Mouse (Mus musculus) right cerebral cortex, adult 18-20 months (tissue): ENCODE results near the gene Zfp609.
A peak's percentile ranks its signal among the peaks of the same experiment; 100 is the strongest.
"Not testable (repeated sequence)": the region's sequence is repeated elsewhere in the genome, so short reads cannot be mapped to it uniquely, and the experiment has no call there.

ENCODE experiments used
- DNase-seq: peaks from one replicate; pipeline ENCODE4 v3.0.0; 2022; ENCODE audit warnings: mixed read lengths

Gene Zfp609

DNA sequence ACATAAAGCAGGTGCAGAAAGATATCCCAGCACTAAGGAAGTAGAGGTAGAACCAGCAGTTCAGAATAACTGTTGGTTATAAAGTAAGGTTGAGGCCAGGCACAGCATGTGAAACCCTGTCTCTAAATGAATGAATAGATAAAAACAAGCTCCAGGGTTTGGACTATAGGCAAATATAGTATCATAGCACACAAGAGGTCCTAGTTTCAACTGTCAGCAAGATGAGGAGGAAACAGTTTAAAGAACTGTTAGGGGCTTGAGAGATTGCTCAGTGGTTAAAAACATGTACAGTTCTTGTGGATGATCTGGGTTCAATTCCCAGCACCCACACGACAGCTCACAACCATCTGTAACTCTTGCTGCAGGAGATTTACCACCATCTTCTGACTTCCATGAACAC is 15.6 kb downstream of the Zfp609 start:
- no peak for DNase-seq

- no peak for DNase-seq
Measured at GRCm38 (mm10) chr9:65807818-65808217, 19.5 kb downstream of the Zfp609 start.

- no peak for DNase-seq
Measured at GRCm38 (mm10) chr9:65807251-65807650, 20.1 kb downstream of the Zfp609 start.

DNA sequence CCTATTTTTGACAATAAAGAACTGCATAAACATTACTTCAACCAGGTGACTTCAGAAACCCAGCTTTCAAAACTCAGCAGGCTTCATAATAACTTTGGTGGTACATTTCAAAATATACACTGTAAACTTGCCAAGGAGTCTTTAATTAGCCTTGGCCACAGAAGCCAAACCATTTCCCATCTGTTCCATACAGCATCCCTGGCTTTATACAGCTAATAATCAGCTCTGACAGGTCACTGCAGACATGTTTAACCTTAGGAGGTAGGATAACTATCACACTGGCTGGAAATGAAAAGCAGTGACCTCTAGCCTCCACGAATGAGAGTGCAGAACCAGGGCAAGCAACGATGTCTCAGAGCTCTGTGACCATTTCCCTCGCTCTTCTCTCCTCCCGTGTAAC is 27.6 kb downstream of the Zfp609 start:
- DNase-seq: no peak

DNA sequence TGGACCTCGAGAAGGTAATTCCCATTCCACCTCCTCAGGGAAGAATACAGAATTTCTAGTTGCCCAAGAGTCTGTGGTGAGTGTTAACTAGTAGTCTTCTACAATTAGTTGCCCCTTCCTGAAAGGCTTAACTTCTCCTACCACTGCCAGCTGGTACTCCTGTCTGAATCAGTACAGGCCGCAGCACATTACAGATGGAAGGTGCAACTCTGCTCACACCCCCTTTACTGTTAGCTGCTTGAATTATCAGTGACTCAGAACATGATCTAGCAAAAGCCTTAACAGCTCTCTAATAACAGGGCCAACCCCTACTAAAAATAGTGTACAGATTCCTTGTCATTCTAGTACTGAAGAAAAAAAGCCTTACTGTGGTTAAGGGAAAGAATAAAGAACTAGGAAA is 31.7 kb downstream of the Zfp609 start:
- no peak for DNase-seq

DNA sequence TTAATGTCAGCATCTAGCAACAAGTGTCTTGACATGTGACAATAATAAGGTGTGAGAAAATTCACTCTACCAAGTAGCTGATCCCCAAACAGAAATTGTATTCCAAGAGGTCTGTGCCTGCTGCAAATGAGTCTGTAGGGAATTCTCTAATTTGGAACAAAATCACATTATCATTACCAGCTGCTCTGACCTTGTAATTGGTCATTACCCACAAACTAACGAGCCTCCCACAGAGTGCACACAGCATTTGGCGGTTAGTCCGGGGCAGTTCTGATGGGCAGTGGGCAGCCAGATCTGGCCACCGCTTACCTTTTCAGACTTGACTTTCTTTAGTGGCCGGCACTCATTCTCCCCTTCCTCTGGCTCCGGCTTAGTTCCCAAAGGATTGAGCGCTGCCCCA is 33.1 kb downstream of the Zfp609 start:
- DNase-seq: no peak

GRCm38 (mm10) chr9:65793506-65793905 is 33.9 kb downstream of the Zfp609 start:
- DNase-seq: no peak

DNA sequence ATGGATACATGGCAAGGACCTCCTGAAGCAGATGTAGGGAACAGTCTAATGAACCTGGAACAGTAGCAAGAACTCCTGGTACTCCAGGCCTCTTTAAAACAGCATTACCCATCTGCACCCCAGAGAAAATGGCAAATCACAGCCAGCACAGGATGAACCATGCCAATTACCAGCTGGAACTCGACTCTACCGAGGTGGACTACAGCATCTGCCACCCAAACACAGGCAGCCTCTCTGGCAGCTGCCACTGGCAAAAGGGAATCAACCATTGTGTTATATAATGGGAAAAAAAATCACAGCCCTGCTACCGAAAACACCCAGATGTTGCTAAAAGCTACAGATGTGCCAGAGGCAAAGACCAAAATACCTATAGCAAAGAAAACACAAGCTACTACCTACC is 34.3 kb downstream of the Zfp609 start:
- peak; percentile 11 for DNase-seq

- no peak for DNase-seq
Measured at GRCm38 (mm10) chr9:65791846-65792245, 35.5 kb downstream of the Zfp609 start.

DNA sequence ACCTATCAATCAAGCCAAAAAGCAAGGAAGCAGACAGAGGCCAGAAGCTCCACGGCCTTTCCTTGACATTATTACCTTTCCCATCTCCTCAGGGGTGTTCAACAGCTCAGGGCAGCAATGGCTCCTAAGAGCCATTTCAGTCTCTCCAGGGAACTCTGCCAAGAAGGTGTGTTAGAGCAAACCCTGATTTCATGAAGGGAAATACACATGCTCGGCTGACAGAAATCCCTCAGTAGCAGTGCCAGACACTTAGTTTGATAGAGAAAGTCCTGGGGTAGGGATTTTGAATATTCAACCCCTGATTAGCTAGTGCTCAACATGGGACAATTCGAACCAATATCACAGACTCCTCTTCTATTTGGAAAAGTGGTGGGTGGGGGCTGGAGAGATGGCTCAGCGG is 36.3 kb downstream of the Zfp609 start:
- DNase-seq: no peak

DNA sequence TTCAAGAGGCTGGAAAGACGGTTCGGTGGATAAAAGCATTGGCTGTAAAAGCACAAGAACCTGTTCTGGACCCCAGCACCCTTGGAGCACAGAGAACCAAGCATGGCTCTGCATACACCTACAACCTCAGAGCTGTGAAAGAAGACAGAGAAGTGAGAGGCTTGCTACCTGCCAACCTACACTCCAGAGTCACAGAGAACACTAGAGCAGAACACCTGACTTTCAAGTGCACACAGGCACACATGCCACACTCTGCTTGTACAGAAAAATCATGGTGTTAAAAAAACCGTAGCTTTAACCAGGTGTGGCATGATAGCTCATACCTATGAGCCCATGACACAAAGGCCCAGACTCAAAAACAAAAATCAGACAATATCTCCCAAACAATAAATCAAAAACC is 37.6 kb downstream of the Zfp609 start:
- DNase-seq: no peak

DNA sequence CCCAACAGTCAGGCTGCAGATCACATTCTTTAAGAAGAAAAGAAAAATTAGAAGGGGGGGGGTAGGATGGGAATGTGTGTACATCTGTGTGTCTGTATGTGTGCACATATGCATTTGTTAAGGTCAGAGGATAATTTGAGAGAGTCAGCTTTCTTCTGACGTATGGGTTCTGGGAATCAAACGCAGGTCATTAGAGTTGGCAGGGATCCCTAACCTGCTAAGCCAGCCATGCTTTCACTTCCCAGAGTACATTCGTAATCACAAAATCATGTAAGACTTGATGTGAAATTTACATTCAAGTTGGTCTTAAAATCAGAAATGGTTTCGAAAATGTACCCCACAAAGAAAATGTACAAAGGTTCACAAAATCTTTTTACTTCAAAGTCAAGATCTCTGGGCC is 38.8 kb downstream of the Zfp609 start:
- DNase-seq: no peak

DNA sequence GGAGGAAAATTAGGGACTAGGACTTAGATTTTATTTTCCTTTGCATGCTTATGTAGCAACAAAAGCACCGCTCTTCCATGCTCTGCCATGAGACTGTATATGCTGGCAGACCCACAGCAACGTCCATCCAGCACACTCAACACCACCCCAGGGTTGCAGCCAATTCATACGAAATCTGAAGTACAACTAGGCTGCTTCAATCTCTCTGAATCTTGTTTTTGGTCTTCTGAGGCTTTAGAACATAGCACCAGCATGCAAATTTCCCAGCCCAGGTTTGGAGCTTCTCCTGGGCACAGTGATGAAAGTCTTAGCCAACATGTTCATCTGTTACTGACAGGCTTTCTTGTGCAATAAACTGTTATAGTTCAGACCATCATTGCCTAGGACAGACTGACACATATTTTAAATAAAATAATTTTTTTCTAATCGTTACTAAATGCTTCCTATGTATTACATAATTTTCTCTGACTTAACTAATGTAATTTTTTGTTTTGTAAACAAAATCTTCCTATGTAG is 39.5 kb downstream of the Zfp609 start:
- no peak for DNase-seq

- DNase-seq: no peak
Measured at GRCm38 (mm10) chr9:65786885-65787787, 40.2 kb downstream of the Zfp609 start.

GRCm38 (mm10) chr9:65785772-65786368 is 41.5 kb downstream of the Zfp609 start:
- DNase-seq: no peak

GRCm38 (mm10) chr9:65779619-65780018 is 47.7 kb downstream of the Zfp609 start:
- DNase-seq: not testable (repeated sequence)

DNA sequence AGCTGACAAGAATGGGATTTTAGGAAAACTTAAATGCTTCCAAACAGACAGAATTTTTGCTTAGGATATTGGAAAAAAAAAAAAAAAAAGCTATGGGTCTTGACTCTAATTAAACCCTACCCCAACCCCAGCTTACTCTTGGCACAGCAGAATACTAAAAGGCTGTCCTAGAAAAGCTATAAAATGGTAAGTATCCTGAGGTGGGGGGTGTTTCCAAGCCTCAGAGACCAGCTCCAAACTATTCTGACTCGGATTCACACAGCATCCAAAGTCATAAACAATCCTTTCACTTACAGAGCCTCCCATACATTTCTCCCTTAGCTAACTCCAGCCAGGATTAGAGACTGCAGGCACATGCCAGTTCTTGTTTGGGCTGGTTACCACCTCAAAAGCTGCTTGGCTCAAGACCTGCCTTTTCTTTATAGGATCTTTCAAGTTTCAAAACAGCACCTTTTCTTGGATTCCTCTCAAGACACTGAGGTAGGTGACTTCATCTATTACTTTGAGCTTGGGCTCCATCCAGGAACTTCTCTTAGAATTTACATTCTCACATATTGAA is 50.4 kb downstream of the Zfp609 start:
- no peak for DNase-seq

GRCm38 (mm10) chr9:65776137-65776872 is 51.1 kb downstream of the Zfp609 start:
- no peak for DNase-seq

DNA sequence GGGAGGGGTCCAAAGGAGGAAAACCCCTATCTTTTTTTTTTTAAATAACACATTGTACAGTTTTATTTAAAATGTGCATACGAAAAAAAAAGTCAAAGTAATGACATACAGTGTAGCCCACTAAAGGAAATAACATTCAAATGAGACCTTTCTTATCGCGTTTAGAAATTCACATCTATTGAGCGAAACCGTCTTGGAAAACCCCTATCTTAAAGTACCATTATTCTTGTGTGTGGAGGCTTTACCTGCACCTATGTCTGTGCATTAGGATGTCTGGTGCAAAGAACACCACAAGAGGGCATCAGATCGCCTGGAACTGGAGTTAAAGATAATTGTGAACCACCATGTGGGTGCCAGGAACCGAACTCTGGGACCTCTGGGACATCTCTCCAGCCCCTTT is 53.6 kb downstream of the Zfp609 start:
- DNase-seq: no peak

- no peak for DNase-seq
Measured at GRCm38 (mm10) chr9:65771011-65771664, 56.2 kb downstream of the Zfp609 start.

GRCm38 (mm10) chr9:65762728-65763127 is 64.6 kb downstream of the Zfp609 start:
- DNase-seq: peak; percentile 31

DNA sequence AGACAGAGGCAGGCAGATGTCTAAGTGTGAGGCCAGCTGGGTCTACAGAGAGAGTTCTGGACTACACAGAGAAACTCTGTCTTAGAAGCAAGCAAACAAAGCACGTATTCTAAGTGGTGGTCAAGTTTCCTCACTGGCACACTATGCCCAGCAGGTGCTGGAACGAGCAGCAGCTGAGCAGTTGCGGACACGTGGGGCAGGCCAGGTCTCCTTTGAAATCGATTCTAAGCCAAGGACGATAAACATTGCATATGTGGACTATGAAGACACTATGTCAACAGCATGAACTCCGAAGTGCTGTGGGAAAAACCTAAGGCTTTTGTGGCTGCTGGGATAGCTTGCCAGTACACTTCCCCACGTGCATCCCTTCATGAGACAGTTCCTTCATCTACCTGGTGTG is 67.4 kb downstream of the Zfp609 start:
- DNase-seq: no peak

GRCm38 (mm10) chr9:65759256-65759655 is 68.1 kb downstream of the Zfp609 start:
- DNase-seq: no peak
